Mouse (Mus musculus): ENCODE measurements at regions not wholly inside any gene's neighbourhood (a gene's known extent, or its start where the extent isn't known, plus 50 kb on each side); places are given as distances from the start of the nearest gene placed in this dataset.
A peak's percentile ranks its signal among the peaks of the same experiment; 100 is the strongest.
"Not testable (repeated sequence)": the region's sequence is repeated elsewhere in the genome, so short reads cannot be mapped to it uniquely, and the experiment has no call there.

- H3K9me3 ChIP-seq (ENCODE audit: control insufficient read depth, low read length); H3K4me3 ChIP-seq (ENCODE audit: control insufficient read depth in 1 of 2, insufficient read depth in 1 of 2, low read depth in 1 of 2, low read length in 2 of 2); H3K27ac ChIP-seq (replicated peaks in 1 of 2; ENCODE audit: control insufficient read depth in 1 of 2, insufficient read depth in 1 of 2, low read depth in 2 of 2, low read length in 2 of 2); H3K27me3 ChIP-seq (ENCODE audit: control insufficient read depth, insufficient read depth, low read length); ATAC-seq (ENCODE audit: insufficient number of reproducible peaks, insufficient read depth, low FRiP score, low read depth); H3K4me2 ChIP-seq (ENCODE audit: low read length); H3K9ac ChIP-seq (ENCODE audit: low read length); H3K4me1 ChIP-seq (ENCODE audit: control insufficient read depth in 2 of 2, insufficient read depth in 2 of 2, low read length in 2 of 2); H3K36me3 ChIP-seq (ENCODE audit: control insufficient read depth, insufficient read depth, low read length): not testable (repeated sequence)
- 51% methylated on average over 2 of the region's 2 CpGs for WGBS
Measured at GRCm38 (mm10) chr6:18566934-18567333, 52.3 kb upstream of the Cttnbp2 start.

- 80% methylated on average over 2 of the region's 2 CpGs for WGBS
- no peaks in the 10 kb centered on the region for H3K4me1 ChIP-seq (ENCODE audit: control insufficient read depth in 2 of 2, insufficient read depth in 2 of 2, low read length in 2 of 2)
- no peak overlapping the region for H3K4me2 ChIP-seq (ENCODE audit: low read length)
- H3K4me3 ChIP-seq (ENCODE audit: control insufficient read depth in 1 of 2, insufficient read depth in 1 of 2, low read depth in 1 of 2, low read length in 2 of 2) = no peak overlapping the region
- H3K27ac ChIP-seq (replicated peaks in 1 of 2; ENCODE audit: control insufficient read depth in 1 of 2, insufficient read depth in 1 of 2, low read depth in 2 of 2, low read length in 2 of 2) = no peak overlapping the region
- H3K27me3 ChIP-seq (ENCODE audit: control insufficient read depth, insufficient read depth, low read length) = no peaks in the 10 kb centered on the region
- H3K9ac ChIP-seq (ENCODE audit: low read length) = no peak overlapping the region
- H3K36me3 ChIP-seq (ENCODE audit: control insufficient read depth, insufficient read depth, low read length) = no peaks in the 10 kb centered on the region
- H3K9me3 ChIP-seq (ENCODE audit: control insufficient read depth, low read length) = no peaks in the 10 kb centered on the region
- no peak for ATAC-seq (ENCODE audit: insufficient number of reproducible peaks, insufficient read depth, low FRiP score, low read depth)
Measured at GRCm38 (mm10) chr6:18569221-18569620, 54.6 kb upstream of the Cttnbp2 start.

- H3K9ac ChIP-seq (ENCODE audit: low read length) = no peak overlapping the region
- H3K36me3 ChIP-seq (ENCODE audit: control insufficient read depth, insufficient read depth, low read length) = no peaks in the 10 kb centered on the region
- no peak for ATAC-seq (ENCODE audit: insufficient number of reproducible peaks, insufficient read depth, low FRiP score, low read depth)
- no peaks in the 10 kb centered on the region for H3K4me1 ChIP-seq (ENCODE audit: control insufficient read depth in 2 of 2, insufficient read depth in 2 of 2, low read length in 2 of 2)
- no peak overlapping the region for H3K4me2 ChIP-seq (ENCODE audit: low read length)
- H3K4me3 ChIP-seq (ENCODE audit: control insufficient read depth in 1 of 2, insufficient read depth in 1 of 2, low read depth in 1 of 2, low read length in 2 of 2) = no peak overlapping the region
- no peaks in the 10 kb centered on the region for H3K27me3 ChIP-seq (ENCODE audit: control insufficient read depth, insufficient read depth, low read length)
- no peaks in the 10 kb centered on the region for H3K9me3 ChIP-seq (ENCODE audit: control insufficient read depth, low read length)
- H3K27ac ChIP-seq (replicated peaks in 1 of 2; ENCODE audit: control insufficient read depth in 1 of 2, insufficient read depth in 1 of 2, low read depth in 2 of 2, low read length in 2 of 2) = no peak overlapping the region
Measured at GRCm38 (mm10) chr6:18578501-18578900, 63.9 kb upstream of the Cttnbp2 start.

GRCm38 (mm10) chr6:18589436-18589835, 74.8 kb upstream of the Cttnbp2 start:
- Histone ChIP-seq H3K27ac (replicated peaks in 1 of 2; ENCODE audit: control insufficient read depth in 1 of 2, insufficient read depth in 1 of 2, low read depth in 2 of 2, low read length in 2 of 2) (no peak overlapping the region), H3K36me3 (ENCODE audit: control insufficient read depth, insufficient read depth, low read length) (no peaks in the 10 kb centered on the region), H3K27me3 (ENCODE audit: control insufficient read depth, insufficient read depth, low read length) (no peaks in the 10 kb centered on the region), H3K9ac (ENCODE audit: low read length) (no peak overlapping the region), H3K4me2 (ENCODE audit: low read length) (no peak overlapping the region), H3K9me3 (ENCODE audit: control insufficient read depth, low read length) (no peaks in the 10 kb centered on the region), H3K4me1 (ENCODE audit: control insufficient read depth in 2 of 2, insufficient read depth in 2 of 2, low read length in 2 of 2) (no peaks in the 10 kb centered on the region), H3K4me3 (ENCODE audit: control insufficient read depth in 1 of 2, insufficient read depth in 1 of 2, low read depth in 1 of 2, low read length in 2 of 2) (no peak overlapping the region)
- ATAC-seq (ENCODE audit: insufficient number of reproducible peaks, insufficient read depth, low FRiP score, low read depth) = no peak

- no peak overlapping the region for H3K4me3 ChIP-seq (ENCODE audit: control insufficient read depth in 1 of 2, insufficient read depth in 1 of 2, low read depth in 1 of 2, low read length in 2 of 2)
- no peaks in the 10 kb centered on the region for H3K36me3 ChIP-seq (ENCODE audit: control insufficient read depth, insufficient read depth, low read length)
- no peak overlapping the region for H3K9ac ChIP-seq (ENCODE audit: low read length)
- H3K9me3 ChIP-seq (ENCODE audit: control insufficient read depth, low read length) = no peaks in the 10 kb centered on the region
- H3K27ac ChIP-seq (replicated peaks in 1 of 2; ENCODE audit: control insufficient read depth in 1 of 2, insufficient read depth in 1 of 2, low read depth in 2 of 2, low read length in 2 of 2) = no peak overlapping the region
- no peaks in the 10 kb centered on the region for H3K27me3 ChIP-seq (ENCODE audit: control insufficient read depth, insufficient read depth, low read length)
- no peak overlapping the region for H3K4me2 ChIP-seq (ENCODE audit: low read length)
- ATAC-seq (ENCODE audit: insufficient number of reproducible peaks, insufficient read depth, low FRiP score, low read depth) = no peak
- WGBS = 78% methylated on average over 5 of the region's 5 CpGs
- H3K4me1 ChIP-seq (ENCODE audit: control insufficient read depth in 2 of 2, insufficient read depth in 2 of 2, low read length in 2 of 2) = no peaks in the 10 kb centered on the region
Measured at GRCm38 (mm10) chr6:18596680-18597079, 82.0 kb upstream of the Cttnbp2 start.

GRCm38 (mm10) chr6:18599626-18600025, 85.0 kb upstream of the Cttnbp2 start:
- Histone ChIP-seq H3K4me1 (ENCODE audit: control insufficient read depth in 2 of 2, insufficient read depth in 2 of 2, low read length in 2 of 2) (peaks cover 2 to 7% of the 10 kb centered on the region in 2 experiments), H3K27me3 (ENCODE audit: control insufficient read depth, insufficient read depth, low read length) (no peaks in the 10 kb centered on the region), H3K9me3 (ENCODE audit: control insufficient read depth, low read length) (no peaks in the 10 kb centered on the region), H3K36me3 (ENCODE audit: control insufficient read depth, insufficient read depth, low read length) (no peaks in the 10 kb centered on the region), H3K9ac (ENCODE audit: low read length) (no peak overlapping the region), H3K27ac (replicated peaks in 1 of 2; ENCODE audit: control insufficient read depth in 1 of 2, insufficient read depth in 1 of 2, low read depth in 2 of 2, low read length in 2 of 2) (no peak overlapping the region), H3K4me3 (ENCODE audit: control insufficient read depth in 1 of 2, insufficient read depth in 1 of 2, low read depth in 1 of 2, low read length in 2 of 2) (no peak overlapping the region), H3K4me2 (ENCODE audit: low read length) (no peak overlapping the region)
- 70% methylated on average over 4 of the region's 4 CpGs for WGBS
- no peak for ATAC-seq (ENCODE audit: insufficient number of reproducible peaks, insufficient read depth, low FRiP score, low read depth)

GRCm38 (mm10) chr6:18601926-18602325, 87.3 kb upstream of the Cttnbp2 start:
- H3K27ac ChIP-seq (replicated peaks in 1 of 2; ENCODE audit: control insufficient read depth in 1 of 2, insufficient read depth in 1 of 2, low read depth in 2 of 2, low read length in 2 of 2) = peak overlapping the region in 1 of 2 experiments; percentile 44; a peak in 1 of 4 replicates
- no peak overlapping the region for H3K4me3 ChIP-seq (ENCODE audit: control insufficient read depth in 1 of 2, insufficient read depth in 1 of 2, low read depth in 1 of 2, low read length in 2 of 2)
- no peaks in the 10 kb centered on the region for H3K27me3 ChIP-seq (ENCODE audit: control insufficient read depth, insufficient read depth, low read length)
- 6% methylated on average over 7 of the region's 7 CpGs for WGBS
- H3K36me3 ChIP-seq (ENCODE audit: control insufficient read depth, insufficient read depth, low read length) = no peaks in the 10 kb centered on the region
- H3K4me1 ChIP-seq (ENCODE audit: control insufficient read depth in 2 of 2, insufficient read depth in 2 of 2, low read length in 2 of 2) = peaks cover 2 to 7% of the 10 kb centered on the region in 2 experiments
- no peaks in the 10 kb centered on the region for H3K9me3 ChIP-seq (ENCODE audit: control insufficient read depth, low read length)
- peak overlapping the region; percentile 48 for H3K4me2 ChIP-seq (ENCODE audit: low read length)
- no peak overlapping the region for H3K9ac ChIP-seq (ENCODE audit: low read length)
- ATAC-seq (ENCODE audit: insufficient number of reproducible peaks, insufficient read depth, low FRiP score, low read depth) = peak; percentile 59

- ATAC-seq (ENCODE audit: insufficient number of reproducible peaks, insufficient read depth, low FRiP score, low read depth) = no peak
- Histone ChIP-seq H3K4me1 (ENCODE audit: control insufficient read depth in 2 of 2, insufficient read depth in 2 of 2, low read length in 2 of 2) (no peaks in the 10 kb centered on the region), H3K4me3 (ENCODE audit: control insufficient read depth in 1 of 2, insufficient read depth in 1 of 2, low read depth in 1 of 2, low read length in 2 of 2) (no peak overlapping the region), H3K9ac (ENCODE audit: low read length) (no peak overlapping the region), H3K9me3 (ENCODE audit: control insufficient read depth, low read length) (no peaks in the 10 kb centered on the region), H3K27ac (replicated peaks in 1 of 2; ENCODE audit: control insufficient read depth in 1 of 2, insufficient read depth in 1 of 2, low read depth in 2 of 2, low read length in 2 of 2) (no peak overlapping the region), H3K27me3 (ENCODE audit: control insufficient read depth, insufficient read depth, low read length) (no peaks in the 10 kb centered on the region), H3K4me2 (ENCODE audit: low read length) (no peak overlapping the region), H3K36me3 (ENCODE audit: control insufficient read depth, insufficient read depth, low read length) (no peaks in the 10 kb centered on the region)
- 81% methylated on average over 6 of the region's 6 CpGs for WGBS
Measured at GRCm38 (mm10) chr6:18621372-18622262, 107.0 kb upstream of the Cttnbp2 start.
